Mouse (Mus musculus) urinary bladder, postnatal 4 days (tissue): Measurements from ENCODE around the gene Snd1.

Source experiments
- DNase-seq, 2 experiments: peaks; one replicate each; pipeline ENCODE4 v3.0.0; 2021 to 2022; ENCODE audit warnings: low spot score in 2 of 2

Gene Snd1

GRCm38 (mm10) chr6:28474839-28475238, at the start of gene Snd1:
TSS of gene Snd1 (plus strand) at chr6:28475139.
- no peak for DNase-seq

GRCm38 (mm10) chr6:28427096-28427839, 47.7 kb upstream of the Snd1 start, which contains the start of gene Fscn3:
TSS of gene Fscn3 (plus strand) at chr6:28427789.
- DNase-seq: no peak

- no peak for DNase-seq
Measured at GRCm38 (mm10) chr6:28428290-28428689, 46.6 kb upstream of the Snd1 start, which contains the start of gene Gcc1. TSS of gene Gcc1 (minus strand) at chr6:28428390.

DNA sequence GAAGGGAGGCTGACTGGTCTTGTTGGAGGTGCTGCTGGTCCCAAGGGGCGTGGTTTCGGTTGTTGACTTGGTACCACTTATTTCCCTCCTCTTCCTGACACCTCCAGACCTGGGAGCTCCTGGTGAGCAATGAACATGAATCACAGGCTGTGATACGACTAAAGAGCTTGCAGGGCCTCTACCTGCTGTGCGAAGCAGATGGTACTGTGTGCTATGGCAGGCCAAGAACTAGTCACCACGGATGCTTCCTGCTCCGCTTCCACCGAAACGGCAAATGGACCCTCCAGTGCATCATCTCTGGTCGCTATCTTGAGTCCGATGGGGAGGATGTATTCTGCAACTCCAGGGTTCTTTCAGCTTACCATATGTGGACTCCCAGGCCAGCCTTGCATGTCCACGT, 45.1 kb upstream of the Snd1 start:
- DNase-seq: no peak

DNA sequence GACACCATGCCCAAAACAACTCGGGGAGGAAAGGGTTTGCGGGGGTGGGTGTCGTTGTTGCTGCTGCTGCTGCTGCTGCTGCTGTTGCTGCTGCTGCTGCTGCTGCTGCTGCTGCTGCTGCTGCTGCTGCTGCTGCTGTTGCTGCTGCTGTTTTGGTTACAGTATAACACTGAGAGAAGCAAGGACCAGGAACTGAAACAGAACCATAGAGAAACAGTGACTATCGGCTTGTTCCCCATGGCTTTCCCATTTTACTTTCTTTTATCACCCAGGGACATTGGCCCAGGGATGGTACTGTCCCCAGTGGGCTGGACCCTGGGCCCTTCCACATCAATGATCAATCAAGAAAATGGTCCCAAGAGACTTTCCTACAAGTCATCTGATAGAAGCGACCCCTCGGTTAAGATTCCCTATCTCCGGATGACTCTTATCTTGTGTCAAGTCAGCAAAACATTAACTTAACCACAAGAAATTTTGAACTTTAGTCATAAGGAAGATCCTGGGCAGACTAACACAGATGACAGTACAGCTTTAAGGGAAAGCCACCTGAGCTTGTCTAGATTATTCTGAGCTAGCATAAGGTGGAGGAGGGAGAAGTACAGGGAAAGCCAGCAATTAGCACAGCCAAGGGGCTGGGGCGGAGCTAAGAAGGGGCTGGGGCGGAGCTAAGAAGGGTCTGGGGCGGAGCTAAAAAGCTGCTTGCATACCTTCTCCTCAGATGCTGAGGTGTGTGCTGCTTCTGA, 44.0 kb upstream of the Snd1 start:
- DNase-seq: no peak

DNA sequence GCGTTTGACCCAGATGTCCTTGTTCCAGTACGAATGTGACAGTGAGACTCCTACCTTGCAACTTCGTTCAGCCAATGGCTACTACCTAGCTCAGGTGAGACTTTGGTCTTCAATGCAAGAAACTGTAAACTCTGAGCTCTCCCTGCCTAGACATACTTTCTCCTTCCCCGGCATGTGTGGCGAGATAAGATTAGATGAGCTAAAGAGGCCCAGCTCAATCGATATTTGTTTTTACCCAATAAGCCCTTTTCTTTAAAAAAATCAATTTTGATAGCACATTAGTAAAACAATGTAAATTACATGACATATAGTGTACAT, 43.4 kb upstream of the Snd1 start:
- DNase-seq: no peak

GRCm38 (mm10) chr6:28447937-28448336, 27.0 kb upstream of the Snd1 start:
- DNase-seq: no peak

GRCm38 (mm10) chr6:28449253-28449652, 25.7 kb upstream of the Snd1 start, which contains the start of gene Pax4:
TSS of gene Pax4 (minus strand) at chr6:28449353.
- no peak for DNase-seq

DNA sequence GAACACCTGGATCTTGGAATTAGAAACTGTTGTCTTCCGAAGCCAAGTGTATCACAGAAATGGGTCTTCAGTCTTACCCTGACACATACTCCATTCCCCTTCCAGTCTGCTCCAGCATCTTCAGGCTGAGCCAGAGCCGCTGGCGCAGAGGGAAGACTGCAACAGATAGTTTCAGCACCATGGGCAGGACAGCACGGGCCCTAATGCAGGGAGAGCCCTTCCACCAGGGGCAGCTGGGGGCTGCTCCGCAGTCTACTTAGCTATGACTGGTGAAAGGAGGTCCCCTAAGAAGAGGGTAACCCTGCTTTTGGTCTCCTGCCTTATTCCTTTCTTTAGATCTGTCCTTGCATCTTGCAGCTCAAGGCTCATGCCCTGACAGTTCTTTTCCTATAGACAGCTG, 24.5 kb upstream of the Snd1 start:
- no peak for DNase-seq

- DNase-seq: no peak
Measured at GRCm38 (mm10) chr6:28450977-28451376, 24.0 kb upstream of the Snd1 start.

DNA sequence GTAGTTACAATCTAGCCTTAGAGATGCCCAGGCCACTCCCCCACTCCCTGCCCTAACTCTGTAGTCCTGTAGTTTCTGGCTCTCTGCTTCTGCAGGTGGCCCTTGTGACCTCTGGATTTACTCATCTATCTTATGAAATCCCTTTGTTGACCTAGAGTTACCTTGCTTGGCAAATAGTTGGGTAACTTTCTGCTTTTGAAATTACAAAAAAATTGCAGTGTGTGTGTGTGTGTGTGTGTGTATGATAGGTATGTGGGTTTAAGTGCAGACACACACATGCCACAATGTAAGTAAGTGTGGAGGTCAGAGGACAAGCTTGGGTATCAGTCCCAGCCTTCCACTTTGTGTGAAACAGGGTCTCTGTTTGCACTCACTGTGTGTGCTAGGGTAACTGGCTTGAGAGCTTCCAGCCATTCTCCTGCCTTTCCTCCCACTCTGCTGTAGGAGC, 15.7 kb upstream of the Snd1 start:
- DNase-seq: no peak

GRCm38 (mm10) chr6:28460534-28460933, 14.4 kb upstream of the Snd1 start:
- DNase-seq: peak in 1 of 2 experiments; percentile 72

DNA sequence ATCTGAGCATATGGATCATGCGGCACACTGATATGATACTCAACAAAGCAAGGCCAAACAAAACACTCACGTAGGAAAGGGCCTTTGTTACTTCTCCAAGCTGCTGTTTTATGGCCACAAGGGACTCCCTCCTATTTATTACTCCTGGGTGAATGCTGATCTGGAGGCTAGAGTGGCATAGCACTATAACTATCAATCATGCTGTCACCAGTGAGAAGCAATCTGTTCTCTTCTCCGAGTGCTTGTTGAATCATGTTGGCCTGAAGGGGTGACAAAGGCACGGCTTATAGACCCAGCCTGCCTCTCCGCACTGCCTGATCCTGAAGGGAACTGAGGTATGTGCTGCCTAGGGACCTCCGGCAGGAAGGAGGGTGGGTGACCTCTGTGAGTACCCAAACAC, 10.3 kb upstream of the Snd1 start:
- no peak for DNase-seq

GRCm38 (mm10) chr6:28470017-28470602, 4.8 kb upstream of the Snd1 start:
- DNase-seq: no peak

GRCm38 (mm10) chr6:28470621-28471020, 4.3 kb upstream of the Snd1 start:
- DNase-seq: no peak

- DNase-seq: no peak
Measured at GRCm38 (mm10) chr6:28471284-28472035, 3.5 kb upstream of the Snd1 start.

GRCm38 (mm10) chr6:28474211-28474610, 728 bp upstream of the Snd1 start:
- no peak for DNase-seq

DNA sequence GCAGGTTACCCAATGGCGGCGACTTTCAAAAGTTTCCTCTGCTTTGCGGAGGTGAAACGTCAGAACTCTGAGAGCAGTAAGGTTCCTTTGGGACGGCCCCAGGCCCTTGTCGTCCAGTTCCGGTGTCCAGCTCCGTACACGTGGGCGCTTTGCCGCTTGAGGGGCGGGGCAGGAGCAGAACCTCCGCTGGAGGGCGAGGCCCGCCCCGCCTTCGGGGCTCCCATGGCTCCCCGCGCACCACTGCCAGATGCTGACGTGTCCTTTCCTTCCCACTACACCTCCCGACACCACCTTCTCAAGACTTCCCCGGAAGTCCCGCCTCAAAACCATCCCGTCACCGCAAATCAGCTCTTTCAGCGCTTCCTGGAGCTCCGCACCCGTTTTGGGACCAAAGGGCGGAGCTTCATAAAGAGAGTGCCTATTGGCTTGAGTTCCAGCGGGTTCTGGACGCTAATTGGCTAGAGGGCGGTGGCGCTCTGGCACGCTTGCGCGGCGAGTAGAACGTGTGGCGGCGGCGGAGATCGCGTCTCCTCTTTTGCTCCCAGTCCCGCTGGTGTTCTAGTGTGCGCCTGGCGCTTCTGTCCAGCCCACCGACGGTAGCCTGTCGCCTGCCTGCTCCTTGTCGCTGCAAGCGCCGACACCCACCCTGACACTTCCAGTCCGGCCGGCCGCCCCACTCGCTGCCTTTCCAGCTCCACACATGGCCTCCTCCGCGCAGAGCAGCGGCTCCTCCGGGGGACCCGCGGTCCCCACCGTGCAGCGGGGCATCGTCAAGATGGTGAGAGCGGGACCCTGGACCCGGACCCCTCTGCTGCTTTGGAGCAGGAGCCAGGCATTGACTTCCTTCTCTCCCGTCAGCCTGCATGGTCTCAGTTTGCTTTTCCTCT, 5.2 kb downstream of the Snd1 start:
- DNase-seq: peak; percentile 98

DNA sequence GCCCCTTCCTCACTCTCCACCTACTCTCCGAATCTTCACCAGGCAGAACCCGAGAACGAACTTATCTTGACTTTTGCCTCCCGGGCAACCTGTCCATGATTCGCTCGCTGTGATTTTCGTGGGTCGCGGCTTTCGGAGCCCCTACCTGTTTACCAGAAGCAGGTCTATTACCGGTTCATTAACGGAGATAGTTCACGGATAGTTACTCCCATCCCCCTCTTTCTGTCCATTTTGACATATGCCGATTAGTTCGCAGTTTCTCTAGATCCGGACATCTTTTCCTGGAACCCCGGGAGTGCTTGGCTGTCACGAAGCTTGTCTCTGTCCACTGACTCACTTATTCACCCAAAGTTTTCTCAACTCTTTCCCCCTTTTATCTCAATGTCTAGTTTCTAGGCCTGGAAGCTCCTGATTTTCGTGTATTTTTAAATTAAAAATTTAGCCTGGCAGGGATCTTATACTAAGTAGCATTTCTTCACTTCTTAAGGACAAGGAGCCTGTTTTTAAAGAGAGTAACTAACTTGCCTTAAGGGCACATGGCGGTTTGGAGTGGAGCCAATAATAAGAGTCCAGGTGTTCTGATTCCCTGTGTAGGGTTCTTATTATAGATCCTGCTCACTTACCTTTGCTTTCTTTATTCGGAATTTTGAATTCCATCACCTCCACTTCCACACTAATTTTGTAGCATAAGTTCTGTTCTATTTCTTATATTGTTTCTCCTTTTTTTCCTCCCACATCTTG, 6.0 kb downstream of the Snd1 start:
- no peak for DNase-seq

- DNase-seq: no peak
Measured at GRCm38 (mm10) chr6:28482711-28483315, 7.9 kb downstream of the Snd1 start.
